Mouse (Mus musculus) natural killer cell, adult 2 months (primary cell): ENCODE measurements around the gene Pcbp1.

ENCODE experiments used
- DNase-seq, 2 experiments: peaks; one replicate each; pipeline ENCODE4 v3.0.0; 2022; ENCODE audit warnings: low spot score in 2 of 2

The Pcbp1 gene

DNA sequence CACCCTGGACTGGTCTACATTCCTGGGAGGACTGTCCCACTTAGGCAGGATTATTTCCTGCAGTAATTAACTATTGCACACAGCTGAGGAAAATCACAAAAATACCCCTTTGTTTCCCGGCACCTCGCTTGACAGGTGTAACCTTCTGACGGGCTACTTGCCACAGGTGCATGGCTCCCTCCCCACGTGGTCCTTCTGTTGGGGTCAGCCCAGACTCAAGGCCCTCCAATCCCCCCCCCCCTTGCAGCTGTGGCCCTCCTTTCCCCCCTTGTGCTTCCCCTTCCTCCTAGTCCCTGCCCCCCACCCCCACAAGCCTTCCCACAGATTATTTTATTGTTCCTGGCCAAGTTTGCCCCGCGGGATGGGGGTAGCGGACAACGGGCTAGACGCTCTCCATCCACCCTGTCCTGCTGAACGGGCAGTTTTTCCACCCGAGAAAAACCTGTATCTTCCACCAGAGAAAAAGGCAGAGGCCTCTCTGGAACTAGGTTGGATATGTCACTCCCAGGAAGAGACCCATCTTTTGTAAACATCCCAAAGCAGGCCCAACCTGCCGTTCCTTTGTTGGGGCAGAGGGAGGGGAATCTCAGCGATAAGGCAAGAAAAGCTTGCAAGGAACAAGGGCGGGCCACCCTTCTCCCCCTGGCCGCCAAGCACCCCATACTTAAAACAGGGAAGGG is 2.2 kb downstream of the Pcbp1 start:
- no peak for DNase-seq

GRCm38 (mm10) chr6:86523242-86523754 is 2.8 kb downstream of the Pcbp1 start:
- no peak for DNase-seq

GRCm38 (mm10) chr6:86522001-86522911 is 3.9 kb downstream of the Pcbp1 start:
- no peak for DNase-seq

DNA sequence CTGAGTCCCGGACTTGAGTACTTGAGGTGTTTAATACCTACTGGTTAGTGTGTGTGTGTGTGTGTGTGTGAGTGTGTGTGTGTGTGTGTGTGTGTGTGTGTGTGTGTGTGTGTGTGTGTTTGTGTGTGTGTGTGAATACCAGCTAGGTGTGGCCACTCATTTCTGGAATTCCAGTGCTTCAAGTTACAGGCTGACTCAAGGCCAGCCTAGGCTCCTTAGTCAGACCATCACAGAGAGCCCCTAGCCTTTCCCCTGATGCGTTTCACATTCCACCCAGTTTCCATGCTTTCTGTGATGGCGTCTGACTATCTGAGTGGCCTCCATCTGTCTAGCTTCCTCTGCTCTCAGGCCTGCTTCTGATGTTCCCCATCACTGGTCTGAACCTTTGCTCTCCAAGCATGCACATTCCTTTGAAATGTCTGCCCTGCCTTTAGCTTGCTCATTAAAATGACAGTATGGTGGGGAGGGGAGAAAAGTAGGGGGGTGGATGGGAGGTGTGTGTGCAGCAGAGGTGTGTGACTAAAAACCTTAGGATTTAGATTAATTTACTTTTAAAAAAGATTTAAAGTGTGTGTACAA is 6.3 kb downstream of the Pcbp1 start:
- DNase-seq = no peak

GRCm38 (mm10) chr6:86516021-86516420 is 10.1 kb downstream of the Pcbp1 start:
- no peak for DNase-seq

DNA sequence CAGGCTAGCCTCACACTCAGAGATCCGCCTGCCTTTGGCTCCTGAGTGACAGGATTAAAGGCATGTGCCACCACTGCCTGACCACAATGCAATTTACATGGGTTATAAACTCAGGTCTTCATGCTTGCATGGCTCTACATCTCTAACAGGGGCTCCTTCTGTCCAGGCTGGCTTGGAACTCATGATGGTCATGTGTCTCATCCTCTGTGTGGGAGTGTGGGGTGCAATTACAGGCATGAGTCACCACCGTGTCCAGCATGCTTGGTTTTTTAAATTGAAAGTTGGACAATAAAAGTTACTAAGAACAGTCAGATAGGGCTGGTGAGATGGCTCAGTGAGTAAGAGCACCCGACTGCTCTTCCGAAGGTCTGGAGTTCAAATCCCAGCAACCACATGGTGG is 12.8 kb downstream of the Pcbp1 start:
- DNase-seq = no peak

GRCm38 (mm10) chr6:86510979-86511378 is 15.1 kb downstream of the Pcbp1 start:
- DNase-seq = no peak

DNA sequence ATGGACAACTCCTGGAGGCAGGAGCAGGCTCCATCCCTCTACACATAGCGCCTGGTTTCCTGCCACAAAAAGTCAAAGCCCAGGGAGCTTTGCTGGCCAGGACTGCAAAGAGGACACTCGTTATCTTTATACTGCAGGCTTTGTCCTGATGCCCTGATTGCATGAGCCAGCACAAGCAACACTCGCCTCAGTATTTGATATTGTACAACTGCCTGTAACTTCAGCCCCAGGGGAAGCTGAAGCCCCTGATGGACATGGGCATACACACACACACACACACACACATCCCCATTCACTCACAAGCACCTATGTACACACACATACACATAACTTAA is 16.3 kb downstream of the Pcbp1 start:
- DNase-seq = no peak

- no peak for DNase-seq
Observed at GRCm38 (mm10) chr6:86509194-86509865, 16.8 kb downstream of the Pcbp1 start.

GRCm38 (mm10) chr6:86508736-86509135 is 17.4 kb downstream of the Pcbp1 start:
- DNase-seq = no peak

DNA sequence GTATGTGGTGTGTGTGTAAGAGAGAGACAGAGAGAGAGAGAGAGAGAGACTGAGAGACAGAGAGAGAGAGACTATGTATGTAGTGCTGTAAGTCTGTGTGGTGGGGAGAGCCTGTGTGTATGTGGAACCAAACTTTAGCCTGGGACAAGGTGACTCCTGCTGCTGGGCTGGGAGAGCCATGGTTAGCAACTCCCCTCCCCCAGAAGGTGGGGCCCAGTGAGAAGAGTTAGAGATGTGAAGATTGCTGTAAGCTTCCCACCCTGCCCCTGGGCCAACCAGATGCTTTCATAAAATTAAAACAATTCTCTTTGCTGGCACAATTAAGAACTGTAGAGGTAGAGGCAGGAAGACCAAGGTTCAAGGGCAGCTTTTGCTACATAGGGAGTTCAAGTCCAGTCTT is 19.0 kb downstream of the Pcbp1 start:
- no peak for DNase-seq

GRCm38 (mm10) chr6:86506309-86506708 is 19.8 kb downstream of the Pcbp1 start:
- DNase-seq = no peak

GRCm38 (mm10) chr6:86505671-86506070 is 20.4 kb downstream of the Pcbp1 start:
- DNase-seq = no peak

DNA sequence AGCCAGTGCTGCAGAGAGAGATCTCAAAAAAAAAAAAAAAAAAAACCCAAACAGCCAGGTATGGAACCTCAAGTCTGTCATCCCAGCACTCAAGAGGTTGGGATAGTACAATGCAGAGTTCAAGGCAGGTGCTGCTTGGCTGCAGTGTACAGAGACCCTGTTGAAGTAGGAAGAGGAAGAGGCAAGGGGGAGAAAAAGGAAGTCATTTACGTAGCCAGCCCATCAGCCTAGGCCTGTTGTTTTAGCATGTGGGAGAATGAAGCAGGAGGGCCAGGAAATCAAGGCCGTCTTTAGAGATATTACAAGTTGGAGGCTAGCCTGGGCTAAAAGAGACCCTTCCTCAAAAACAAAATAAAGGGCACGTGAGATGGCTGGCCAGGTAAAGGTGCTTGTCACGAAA is 22.6 kb downstream of the Pcbp1 start:
- no peak for DNase-seq

GRCm38 (mm10) chr6:86499571-86500109 is 26.5 kb downstream of the Pcbp1 start:
- DNase-seq = no peak

DNA sequence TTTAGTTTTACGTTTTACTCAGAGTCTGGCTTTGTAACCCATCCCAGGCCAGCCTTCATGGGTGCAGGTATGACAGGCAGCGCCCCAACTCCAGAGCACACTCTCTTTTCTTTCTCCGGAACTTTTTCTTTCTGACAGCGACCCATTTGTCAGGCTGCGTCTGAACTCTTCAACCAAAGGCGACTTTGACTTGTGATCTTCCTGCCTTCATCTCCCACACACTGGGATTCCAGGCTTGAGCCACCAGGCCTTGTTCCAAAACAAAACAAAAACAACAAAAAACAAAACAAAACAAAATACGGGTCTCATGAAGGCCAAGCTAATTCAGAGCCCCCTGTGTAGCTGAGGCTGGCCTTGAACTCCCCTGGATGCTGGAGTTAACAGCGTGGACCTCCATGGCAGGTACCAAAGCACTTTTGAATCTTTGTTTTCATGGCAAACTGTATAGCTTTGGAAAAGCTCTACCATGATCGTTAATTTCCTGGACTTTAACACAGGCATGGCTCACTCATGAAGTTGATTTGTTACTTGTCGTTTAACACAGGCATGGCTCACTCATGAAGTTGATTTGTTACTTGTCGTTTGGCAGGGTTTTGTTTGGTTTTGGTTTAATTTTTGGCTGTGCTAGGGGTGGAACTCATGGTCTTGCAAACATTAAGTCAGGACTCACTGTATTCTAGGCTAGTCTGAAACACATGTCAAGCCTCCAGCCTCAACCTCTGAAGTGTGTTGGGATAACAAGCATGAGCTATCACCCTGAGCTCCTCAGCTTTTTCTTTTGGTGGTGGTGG is 28.0 kb downstream of the Pcbp1 start:
- no peak for DNase-seq

DNA sequence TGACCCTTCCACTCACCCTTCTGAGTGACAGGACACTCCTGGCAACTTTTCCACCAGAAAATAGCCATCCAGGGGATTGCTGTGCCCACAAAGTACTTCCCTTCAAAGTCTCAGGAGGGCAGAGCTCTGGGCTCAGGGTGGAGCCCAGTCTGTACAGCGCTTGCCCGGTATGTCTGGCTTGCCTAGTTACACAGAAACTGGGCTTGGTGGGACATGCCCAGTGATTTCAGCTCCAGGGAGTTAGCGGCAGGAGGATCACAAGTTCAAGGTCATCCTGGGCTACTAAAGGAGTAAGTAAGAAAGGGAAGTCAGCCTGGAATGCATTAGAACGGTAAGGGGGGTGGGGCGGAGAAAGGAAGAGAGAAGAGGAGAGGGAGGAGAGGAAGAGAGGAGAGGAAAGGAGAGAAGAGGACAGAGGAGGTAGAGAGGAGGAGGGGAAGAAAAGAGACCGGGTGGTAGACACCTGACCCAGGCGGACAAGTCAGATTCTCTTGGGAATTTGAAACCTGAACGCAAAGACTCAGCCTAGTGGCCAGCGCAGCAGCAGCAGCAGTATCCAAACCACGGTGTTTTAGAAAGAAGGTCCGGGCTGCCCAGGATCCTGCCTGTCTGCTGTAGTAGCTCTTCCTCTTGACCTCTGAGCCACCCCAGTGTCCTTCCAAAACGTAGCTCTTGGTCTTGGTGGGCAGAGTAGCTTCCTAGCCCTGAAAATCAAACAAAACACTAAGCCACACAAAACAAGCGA is 28.9 kb downstream of the Pcbp1 start:
- no peak for DNase-seq

- DNase-seq = no peak
Observed at GRCm38 (mm10) chr6:86496585-86496984, 29.5 kb downstream of the Pcbp1 start.

GRCm38 (mm10) chr6:86496127-86496526 is 30.0 kb downstream of the Pcbp1 start:
- DNase-seq = no peak

- no peak for DNase-seq
Observed at GRCm38 (mm10) chr6:86495661-86496060, 30.5 kb downstream of the Pcbp1 start.
